Mouse (Mus musculus) embryonic facial prominence, embryonic 11.5 days (tissue): ENCODE measurements at regions not wholly inside any gene's neighbourhood (a gene's known extent, or its start where the extent isn't known, plus 50 kb on each side); places are given as distances from the start of the nearest gene placed in this dataset.
A peak's percentile ranks its signal among the peaks of the same experiment; 100 is the strongest.

Source experiments
- ATAC-seq: fragments of 200-750 bp; cut with Nextera tagmentation; replicated peaks from 2 replicates; pipeline ENCODE4 v1.8.0; 2017; ENCODE audit warnings: low read depth; ENCODE audit not compliant: insufficient number of reproducible peaks, low FRiP score, low TSS enrichment
- DNase-seq: peaks from one replicate; pipeline ENCODE4 v3.0.0-alpha.2; 2015; ENCODE audit warnings: low spot score
- H3K27ac ChIP-seq: fragments of 300-500 bp; sonication (generic); replicated peaks from 2 replicates; pipeline ENCODE4 v1.5.1; 2014; ENCODE audit warnings: mild to moderate bottlenecking, low read depth, low read length, control low read depth
- H3K27me3 ChIP-seq: fragments of 300-500 bp; sonication (generic); 2 replicates; pipeline ENCODE4 v1.6.1; 2014; ENCODE audit warnings: mild to moderate bottlenecking, low read length, moderate library complexity, mixed read lengths; ENCODE audit not compliant: control insufficient read depth, insufficient read depth
- H3K36me3 ChIP-seq: fragments of 300-500 bp; sonication (generic); replicated peaks from 2 replicates; pipeline ENCODE4 v1.6.1; 2014; ENCODE audit warnings: low read depth, mild to moderate bottlenecking, low read length, moderate library complexity, mixed read lengths; ENCODE audit not compliant: control insufficient read depth, insufficient read depth
- H3K4me1 ChIP-seq: fragments of 300-500 bp; sonication (generic); 2 replicates; pipeline ENCODE4 v1.6.1; 2014; ENCODE audit warnings: low read length, mixed read lengths; ENCODE audit not compliant: control insufficient read depth, insufficient read depth
- H3K4me2 ChIP-seq: fragments of 300-500 bp; sonication (generic); 2 replicates; pipeline ENCODE4 v1.6.1; 2014; ENCODE audit warnings: low read depth, mild to moderate bottlenecking, control low read depth, low read length, moderate library complexity
- H3K4me3 ChIP-seq: fragments of 300-500 bp; sonication (generic); 2 replicates; pipeline ENCODE4 v1.5.1; 2014; ENCODE audit warnings: low read depth, low read length, control low read depth
- H3K9ac ChIP-seq: fragments of 300-500 bp; sonication (generic); replicated peaks from 2 replicates; pipeline ENCODE4 v1.6.1; 2014; ENCODE audit warnings: mild to moderate bottlenecking, control low read depth, low read length
- H3K9me3 ChIP-seq: fragments of 300-500 bp; sonication (generic); replicated peaks from 2 replicates; pipeline ENCODE4 v1.6.1; 2016; ENCODE audit warnings: mild to moderate bottlenecking, low read length, inconsistent platforms, mixed read lengths; ENCODE audit not compliant: control insufficient read depth
- WGBS: fragments of 180-500 bp; shearing (Covaris S2); extraction: QIAGEN DNeasy Blood & Tissue Kit; methylation state at CpG from one replicate; pipeline ENCODE4 v1.1.7; 2014; 5-methylcytosine and 5-hydroxymethylcytosine counted together

DNA sequence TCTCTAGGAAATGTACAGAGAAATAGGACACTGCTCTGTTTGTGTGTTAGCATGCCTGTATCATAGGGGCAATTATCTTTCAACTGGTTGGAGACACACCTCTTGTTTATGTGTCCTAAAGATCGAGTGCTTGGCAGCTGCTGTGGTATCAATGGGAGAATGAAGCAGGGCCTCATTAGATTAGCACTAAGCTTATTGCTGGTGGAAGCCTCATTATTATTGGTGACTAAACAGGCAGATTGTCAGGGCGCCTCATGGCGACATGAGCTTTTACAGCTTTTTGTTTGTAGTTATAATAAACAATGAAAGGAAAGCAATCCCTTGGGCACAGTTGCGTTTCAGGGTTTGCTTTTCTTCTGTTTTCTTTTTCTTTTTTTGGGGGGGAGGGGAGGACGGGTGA lies 1335.0 kb upstream of the Gje1 start:
- H3K4me3 ChIP-seq, result no peak overlapping the region
- H3K27me3 ChIP-seq, result no peaks in the 10 kb centered on the region
- WGBS, result 45% methylated on average over 5 of the region's 5 CpGs
- no peak overlapping the region for H3K9ac ChIP-seq
- no peaks in the 10 kb centered on the region for H3K36me3 ChIP-seq
- ATAC-seq (peak; percentile 39; the same call in 1 of the 2 replicates), DNase-seq (peak; percentile 1)
- H3K27ac ChIP-seq, result no peak overlapping the region
- H3K9me3 ChIP-seq, result no peaks in the 10 kb centered on the region
- no peak overlapping the region for H3K4me2 ChIP-seq
- no peaks in the 10 kb centered on the region for H3K4me1 ChIP-seq

DNA sequence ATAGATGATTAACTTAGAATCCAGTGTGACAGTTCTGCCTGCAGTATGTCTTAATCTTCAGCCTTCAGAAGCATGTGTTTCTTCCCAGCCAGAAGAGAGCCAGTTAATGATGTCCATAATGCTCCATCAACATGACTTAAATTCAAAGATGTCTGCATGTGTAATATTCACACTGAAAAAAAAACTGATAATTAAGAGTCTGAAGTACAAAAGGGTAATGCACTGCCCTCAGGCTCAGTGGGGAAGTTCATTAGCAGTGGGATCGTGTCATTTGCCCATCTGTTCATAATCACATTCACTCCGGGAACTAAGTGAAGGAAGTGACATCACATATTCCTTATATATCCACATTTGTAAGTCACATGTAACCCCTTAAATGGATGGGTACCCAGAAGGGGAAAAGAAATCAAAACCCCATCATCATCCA lies 1334.5 kb upstream of the Gje1 start:
- Histone ChIP-seq H3K4me2 (no peak overlapping the region), H3K27ac (no peak overlapping the region), H3K27me3 (no peaks in the 10 kb centered on the region), H3K36me3 (no peaks in the 10 kb centered on the region), H3K4me1 (no peaks in the 10 kb centered on the region), H3K9me3 (no peaks in the 10 kb centered on the region), H3K9ac (no peak overlapping the region), H3K4me3 (no peak overlapping the region)
- no peak for ATAC-seq
- 42% methylated on average over 2 of the region's 2 CpGs for WGBS
- peak; percentile 2 for DNase-seq

DNA sequence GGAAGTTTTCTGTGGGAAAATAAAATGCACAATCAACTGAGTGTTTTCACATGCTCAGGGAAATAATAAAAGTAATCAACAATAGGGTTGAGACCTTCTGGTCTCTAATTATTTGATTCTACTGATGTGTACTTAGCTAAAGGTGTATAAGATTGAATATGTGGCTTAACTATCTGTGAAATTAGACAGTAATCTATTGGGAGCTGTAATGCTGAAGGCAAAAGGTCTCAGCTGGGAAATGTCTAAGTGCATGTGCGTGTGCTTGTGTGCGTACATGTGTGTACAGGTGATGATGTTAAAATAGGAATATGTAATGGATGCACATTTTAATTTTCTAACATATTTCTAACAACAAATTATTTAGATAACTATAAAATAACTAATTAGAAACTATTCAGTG lies 1318.2 kb upstream of the Gje1 start:
- no peak overlapping the region for H3K4me2 ChIP-seq
- no peak overlapping the region for H3K27ac ChIP-seq
- no peak overlapping the region for H3K9ac ChIP-seq
- H3K36me3 ChIP-seq, result no peaks in the 10 kb centered on the region
- H3K4me3 ChIP-seq, result no peak overlapping the region
- DNase-seq, result no peak
- H3K4me1 ChIP-seq, result no peaks in the 10 kb centered on the region
- no peaks in the 10 kb centered on the region for H3K9me3 ChIP-seq
- 97% methylated on average over 2 of the region's 2 CpGs for WGBS
- no peaks in the 10 kb centered on the region for H3K27me3 ChIP-seq
- no peak for ATAC-seq

DNA sequence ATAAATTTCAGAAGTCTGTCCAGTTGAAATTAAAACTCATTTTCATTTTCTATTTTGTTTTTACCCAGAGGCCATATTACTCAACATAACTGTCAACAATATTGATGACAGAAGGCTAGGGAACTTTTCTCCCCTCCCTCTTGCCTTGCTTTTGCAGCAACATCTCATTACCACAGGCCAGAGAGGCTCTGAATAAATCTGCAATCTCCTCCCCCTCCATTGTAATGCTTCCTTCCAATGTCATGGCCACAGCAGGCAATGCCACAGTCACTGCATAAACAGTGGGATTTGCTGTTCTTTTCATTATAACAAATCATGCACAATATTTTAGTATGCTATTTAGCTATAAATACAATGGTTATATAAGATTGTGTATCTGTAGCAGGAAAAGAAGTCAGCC lies 1315.1 kb upstream of the Gje1 start:
- Histone ChIP-seq H3K9ac (no peak overlapping the region), H3K27ac (no peak overlapping the region), H3K4me3 (no peak overlapping the region), H3K4me1 (no peaks in the 10 kb centered on the region), H3K27me3 (no peaks in the 10 kb centered on the region), H3K4me2 (no peak overlapping the region), H3K9me3 (no peaks in the 10 kb centered on the region), H3K36me3 (no peaks in the 10 kb centered on the region)
- no peak for ATAC-seq
- DNase-seq, result no peak

DNA sequence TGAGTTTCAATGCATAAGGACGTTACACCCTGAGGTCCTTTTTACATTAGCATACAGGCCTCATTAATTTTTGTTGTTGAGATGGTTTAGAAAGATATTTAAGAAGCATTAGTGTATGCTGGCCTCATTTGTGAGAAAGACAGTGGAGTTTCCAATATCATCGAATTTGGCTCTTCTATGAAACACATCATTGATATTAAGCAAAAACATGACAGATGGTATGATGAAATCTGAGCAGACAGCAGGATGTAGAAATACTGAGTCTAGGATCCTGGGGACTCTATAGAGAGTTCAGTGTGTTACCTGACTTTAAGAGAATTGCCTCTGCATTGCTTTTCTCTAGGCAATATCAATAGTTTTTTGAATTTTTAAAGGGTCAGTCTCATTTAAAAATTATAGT lies 1312.8 kb upstream of the Gje1 start:
- no peaks in the 10 kb centered on the region for H3K9me3 ChIP-seq
- no peak overlapping the region for H3K4me2 ChIP-seq
- H3K27ac ChIP-seq, result no peak overlapping the region
- H3K27me3 ChIP-seq, result no peaks in the 10 kb centered on the region
- no peak for ATAC-seq
- H3K4me1 ChIP-seq, result no peaks in the 10 kb centered on the region
- H3K9ac ChIP-seq, result no peak overlapping the region
- WGBS, result 87% methylated on average over 2 of the region's 2 CpGs
- no peaks in the 10 kb centered on the region for H3K36me3 ChIP-seq
- no peak overlapping the region for H3K4me3 ChIP-seq
- DNase-seq, result no peak

DNA sequence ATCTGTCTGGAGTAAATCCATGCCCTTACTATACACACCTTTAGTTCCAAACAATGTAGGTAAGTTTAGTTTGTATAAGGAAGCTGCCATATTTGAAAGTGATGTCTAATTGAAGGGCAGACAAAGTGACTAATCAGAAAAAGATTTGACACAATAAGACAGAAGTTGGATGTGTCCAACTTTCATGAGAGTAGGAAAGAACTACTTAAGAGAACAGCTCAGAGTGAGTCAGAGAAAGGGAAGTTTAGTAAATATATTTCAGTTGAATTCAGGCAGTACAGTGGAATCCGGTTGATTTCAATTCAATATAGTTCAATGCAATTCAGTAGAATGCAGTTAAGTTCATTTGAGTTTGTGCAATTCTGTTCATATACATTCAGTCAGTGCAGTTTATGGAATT lies 1296.8 kb upstream of the Gje1 start:
- Histone ChIP-seq H3K4me2 (no peak overlapping the region), H3K9ac (no peak overlapping the region), H3K4me1 (no peaks in the 10 kb centered on the region), H3K27ac (no peak overlapping the region), H3K27me3 (no peaks in the 10 kb centered on the region), H3K4me3 (no peak overlapping the region), H3K9me3 (no peaks in the 10 kb centered on the region), H3K36me3 (no peaks in the 10 kb centered on the region)
- 95% methylated on average over 1 of the region's 1 CpGs for WGBS
- no peak for ATAC-seq
- DNase-seq, result no peak

DNA sequence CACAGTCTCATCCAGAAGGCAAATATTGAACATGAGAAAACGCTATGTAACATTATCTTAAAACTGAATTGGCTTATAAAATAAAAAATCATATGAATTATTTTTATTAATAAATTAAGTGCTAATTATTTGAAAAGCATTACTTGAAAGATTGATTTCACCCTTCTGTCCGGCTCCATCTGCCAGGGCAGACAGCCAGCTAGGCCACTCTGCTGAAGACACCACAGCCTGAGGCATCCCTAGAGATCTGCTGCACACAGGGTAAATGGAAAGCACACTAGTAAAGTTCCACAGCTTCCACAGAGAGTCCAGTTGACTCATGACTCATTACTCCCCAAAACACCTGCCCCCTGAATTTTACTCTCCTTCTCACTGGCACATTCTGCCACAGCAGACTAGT lies 1283.2 kb upstream of the Gje1 start:
- no peak for DNase-seq
- H3K4me3 ChIP-seq, result no peak overlapping the region
- ATAC-seq, result no peak

DNA sequence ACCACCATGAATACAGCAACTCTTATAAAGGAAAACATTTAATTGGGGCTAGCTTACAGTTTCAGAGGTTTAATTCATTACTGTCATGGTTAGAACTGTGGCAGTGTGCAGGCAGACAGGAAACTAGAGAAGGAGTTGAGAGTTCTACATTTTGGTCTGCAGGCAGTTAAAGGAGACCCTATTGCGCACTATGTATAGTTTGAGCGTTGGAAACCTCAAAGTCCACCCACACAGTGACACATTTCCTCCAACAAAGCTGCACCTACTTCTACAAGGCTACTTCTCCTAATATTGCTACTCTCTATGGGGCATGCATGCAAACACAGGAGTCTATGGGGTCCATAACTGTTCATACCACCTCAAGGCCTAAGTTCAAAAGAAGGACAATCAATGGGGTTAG lies 1275.3 kb upstream of the Gje1 start:
- ATAC-seq (no peak), DNase-seq (no peak)
- Histone ChIP-seq H3K36me3 (no peaks in the 10 kb centered on the region), H3K9ac (no peak overlapping the region), H3K4me1 (no peaks in the 10 kb centered on the region), H3K4me3 (no peak overlapping the region), H3K9me3 (no peaks in the 10 kb centered on the region), H3K27me3 (no peaks in the 10 kb centered on the region), H3K27ac (no peak overlapping the region), H3K4me2 (no peak overlapping the region)
- WGBS, result 88% methylated on average over 2 of the region's 2 CpGs

More for the DNA sequence above, 1283.2 kb upstream of the Gje1 start:
- Histone ChIP-seq H3K27ac (no peak overlapping the region), H3K9ac (no peak overlapping the region), H3K4me2 (no peak overlapping the region), H3K27me3 (no peaks in the 10 kb centered on the region), H3K4me1 (no peaks in the 10 kb centered on the region), H3K36me3 (no peaks in the 10 kb centered on the region), H3K9me3 (no peaks in the 10 kb centered on the region)
- 93% methylated on average over 2 of the region's 2 CpGs for WGBS
